Mouse (Mus musculus): ENCODE measurements around the gene Rassf3.

GRCm38 (mm10) chr10:121434441-121435103 lies 41.6 kb downstream of the Rassf3 start:
- no peak for TF ChIP-seq MAFK (IDR thresholded peaks at IDR 0.05; ENCODE audit: insufficient replicate concordance, low read length)
- no peak for TF ChIP-seq CTCF (conservative IDR thresholded peaks at IDR 0.05 in 1 of 2, IDR thresholded peaks at IDR 0.05 in 1 of 2; ENCODE audit: low read depth in 2 of 2, low read length in 2 of 2)
- no peak for TF ChIP-seq SIN3A (IDR thresholded peaks at IDR 0.05; ENCODE audit: low read length)
- no peak for TF ChIP-seq POLR2AphosphoS2 (IDR thresholded peaks at IDR 0.05; ENCODE audit: low read depth, low read length)
- no peak for TF ChIP-seq NELFE (IDR thresholded peaks at IDR 0.05; ENCODE audit: low read depth, low read length)

Measured in CH12.LX (cell line).